Mouse (Mus musculus) stomach, embryonic 16.5 days (tissue): Measurements from ENCODE around the gene Cand2. TPM values are rescaled to one million over a fixed set of nuclear protein-coding genes. Genes with fewer than 3 reads are reported as not detected.
A peak's percentile ranks its signal among the peaks of the same experiment; 100 is the strongest.

Source experiments
- ATAC-seq: fragments of 200-750 bp; cut with Nextera tagmentation; 2 replicates; pipeline ENCODE4 v1.8.0; 2017; ENCODE audit warnings: moderate number of reproducible peaks, moderate TSS enrichment; ENCODE audit not compliant: insufficient read depth, low FRiP score
- H3K27ac ChIP-seq: fragments of 300-500 bp; sonication (generic); 2 replicates; pipeline ENCODE4 v1.5.1; 2014; ENCODE audit warnings: low read length
- H3K27me3 ChIP-seq: fragments of 300-500 bp; sonication (generic); 2 replicates; pipeline ENCODE4 v1.6.1; 2014; ENCODE audit warnings: low read length, control low read depth, mixed read lengths; ENCODE audit not compliant: control insufficient read depth, insufficient read depth
- H3K36me3 ChIP-seq: fragments of 300-500 bp; sonication (generic); 2 replicates; pipeline ENCODE4 v1.6.1; 2014; ENCODE audit warnings: low read length; ENCODE audit not compliant: control insufficient read depth, insufficient read depth
- H3K4me1 ChIP-seq: fragments of 300-500 bp; sonication (generic); 2 replicates; pipeline ENCODE4 v1.6.1; 2014; ENCODE audit warnings: low read length, control low read depth, mixed read lengths; ENCODE audit not compliant: control insufficient read depth, insufficient read depth
- H3K4me2 ChIP-seq: fragments of 300-500 bp; sonication (generic); 2 replicates; pipeline ENCODE4 v1.6.1; 2014; ENCODE audit warnings: low read depth, low read length, mixed read lengths
- H3K4me3 ChIP-seq: fragments of 300-500 bp; sonication (generic); replicated peaks from 2 replicates; pipeline ENCODE4 v1.5.1; 2014; ENCODE audit warnings: mild to moderate bottlenecking, low read length
- H3K9ac ChIP-seq: fragments of 300-500 bp; sonication (generic); 2 replicates; pipeline ENCODE4 v1.6.1; 2014; ENCODE audit warnings: low read length
- H3K9me3 ChIP-seq: fragments of 300-500 bp; sonication (generic); replicated peaks from 2 replicates; pipeline ENCODE4 v1.6.1; 2016; ENCODE audit warnings: low read length, control low read depth; ENCODE audit not compliant: control insufficient read depth
- WGBS: fragments of 180-500 bp; shearing (Covaris S2); extraction: QIAGEN DNeasy Blood & Tissue Kit; methylation state at CpG from one replicate; pipeline ENCODE4 v1.1.7; 2014; 5-methylcytosine and 5-hydroxymethylcytosine counted together
- polyA plus RNA-seq: library from polyadenylated mRNA; unstranded; fragments of >200 nt; fragmentation: Nextera tagmentation; extraction: Ambion mirVana; gene quantifications from 2 replicates; pipeline ENCODE4 v1.2.1, GENCODE M21; 2015

Cand2 gene
- polyA plus RNA-seq, 1 experiment from 2014 or later: 22.6 TPM

- 76% methylated on average over 34 of the region's 34 CpGs for WGBS
- H3K4me1 ChIP-seq: no peaks in the 10 kb centered on the region
- no peak overlapping the region for H3K4me3 ChIP-seq
- peaks cover 7% of the 10 kb centered on the region for H3K36me3 ChIP-seq
- ATAC-seq: peak; percentile 59; the same call in 1 of the 2 replicates
- no peaks in the 10 kb centered on the region for H3K27me3 ChIP-seq
- no peak overlapping the region for H3K27ac ChIP-seq
- H3K9ac ChIP-seq: no peak overlapping the region
- H3K9me3 ChIP-seq: no peaks in the 10 kb centered on the region
- H3K4me2 ChIP-seq: no peak overlapping the region
Observed at GRCm38 (mm10) chr6:115791842-115792686, 17.7 kb downstream of the Cand2 start.

GRCm38 (mm10) chr6:115792691-115793215 lies 18.4 kb downstream of the Cand2 start:
- Histone ChIP-seq H3K4me2 (no peak overlapping the region), H3K27ac (no peak overlapping the region), H3K4me3 (no peak overlapping the region), H3K9me3 (no peaks in the 10 kb centered on the region), H3K9ac (no peak overlapping the region), H3K4me1 (no peaks in the 10 kb centered on the region), H3K27me3 (no peaks in the 10 kb centered on the region), H3K36me3 (peaks cover 4% of the 10 kb centered on the region)
- WGBS: 85% methylated on average over 21 of the region's 21 CpGs
- no peak for ATAC-seq

GRCm38 (mm10) chr6:115801811-115802210 lies 27.5 kb downstream of the Cand2 start:
- 87% methylated on average over 3 of the region's 3 CpGs for WGBS
- Histone ChIP-seq H3K36me3 (peaks cover 29% of the 10 kb centered on the region), H3K27ac (no peak overlapping the region), H3K9me3 (no peaks in the 10 kb centered on the region), H3K9ac (no peak overlapping the region), H3K4me3 (no peak overlapping the region), H3K4me1 (peaks cover 9% of the 10 kb centered on the region), H3K4me2 (no peak overlapping the region), H3K27me3 (no peaks in the 10 kb centered on the region)
- ATAC-seq: peak; percentile 44; the same call in 1 of the 2 replicates

- Histone ChIP-seq H3K9me3 (no peaks in the 10 kb centered on the region), H3K4me2 (no peak overlapping the region), H3K36me3 (peaks cover 34% of the 10 kb centered on the region), H3K27me3 (no peaks in the 10 kb centered on the region), H3K4me1 (peaks cover 15% of the 10 kb centered on the region), H3K4me3 (no peak overlapping the region), H3K9ac (no peak overlapping the region), H3K27ac (no peak overlapping the region)
- WGBS: 43% methylated on average over 16 of the region's 16 CpGs
- no peak for ATAC-seq
Observed at GRCm38 (mm10) chr6:115803541-115804382, 29.4 kb downstream of the Cand2 start.

GRCm38 (mm10) chr6:115804432-115805192 lies 30.3 kb downstream of the Cand2 start:
- H3K36me3 ChIP-seq: peaks cover 29% of the 10 kb centered on the region

GRCm38 (mm10) chr6:115807464-115808195 lies 33.3 kb downstream of the Cand2 start:
- Histone ChIP-seq H3K4me2 (peak overlapping the region; percentile 87), H3K36me3 (peaks cover 24% of the 10 kb centered on the region), H3K9ac (peak overlapping the region; percentile 99), H3K27ac (peak overlapping the region; percentile 86), H3K4me3 (peak overlapping the region; percentile 100), H3K9me3 (no peaks in the 10 kb centered on the region), H3K27me3 (no peaks in the 10 kb centered on the region), H3K4me1 (peaks cover 15% of the 10 kb centered on the region)
- ATAC-seq: no peak
- WGBS: 2% methylated on average over 15 of the region's 15 CpGs

More at GRCm38 (mm10) chr6:115804432-115805192, 30.3 kb downstream of the Cand2 start:
- H3K27ac ChIP-seq: no peak overlapping the region
- no peaks in the 10 kb centered on the region for H3K9me3 ChIP-seq
- peaks cover 15% of the 10 kb centered on the region for H3K4me1 ChIP-seq
- no peak overlapping the region for H3K4me2 ChIP-seq
- no peak for ATAC-seq
- no peaks in the 10 kb centered on the region for H3K27me3 ChIP-seq
- H3K4me3 ChIP-seq: no peak overlapping the region
- H3K9ac ChIP-seq: no peak overlapping the region
- 63% methylated on average over 10 of the region's 10 CpGs for WGBS

- peak overlapping the region; percentile 87 for H3K4me2 ChIP-seq
- ATAC-seq: no peak
- peak overlapping the region; percentile 100 for H3K4me3 ChIP-seq
- peak overlapping the region; percentile 86 for H3K27ac ChIP-seq
- H3K27me3 ChIP-seq: no peaks in the 10 kb centered on the region
- WGBS: under 1% methylated on average over 22 of the region's 22 CpGs
- H3K9me3 ChIP-seq: no peaks in the 10 kb centered on the region
- H3K9ac ChIP-seq: peak overlapping the region; percentile 99
- peaks cover 24% of the 10 kb centered on the region for H3K36me3 ChIP-seq
- peaks cover 15% of the 10 kb centered on the region for H3K4me1 ChIP-seq
Observed at GRCm38 (mm10) chr6:115808196-115808487, 33.8 kb downstream of the Cand2 start.

- Histone ChIP-seq H3K36me3 (peaks cover 24% of the 10 kb centered on the region), H3K4me3 (peak within 1 kb of the TSS; percentile 100), H3K4me2 (peak within 1 kb of the TSS; percentile 87), H3K9me3 (no peaks in the 10 kb centered on the region), H3K9ac (peak within 1 kb of the TSS; percentile 99), H3K27ac (peak within 1 kb of the TSS; percentile 86), H3K4me1 (peaks cover 15% of the 10 kb centered on the region), H3K27me3 (no peaks in the 10 kb centered on the region)
- ATAC-seq: peak; percentile 90
- WGBS: under 1% methylated on average over 47 of the region's 47 CpGs
Observed at GRCm38 (mm10) chr6:115808488-115809231, 34.3 kb downstream of the Cand2 start, which contains the start of gene Rpl32. TSS of gene Rpl32 (minus strand) at chr6:115808747.
